Mouse (Mus musculus) ES-Bruce4 (cell line): ENCODE measurements around the gene Rgs16. TPM values are rescaled to one million over a fixed set of nuclear protein-coding genes. Genes with fewer than 3 reads are reported as not detected.

ENCODE experiments used
- H3K27ac ChIP-seq: 2 replicates; pipeline ENCODE4 v1.5.1; 2012; ENCODE audit warnings: low read length, inconsistent platforms; ENCODE audit not compliant: insufficient read depth
- H3K27me3 ChIP-seq: 2 replicates; pipeline ENCODE4 v1.6.1; 2012; ENCODE audit warnings: mild to moderate bottlenecking, low read length, inconsistent platforms; ENCODE audit not compliant: control insufficient read depth, poor library complexity, insufficient read depth, severe bottlenecking
- H3K36me3 ChIP-seq: 2 replicates; pipeline ENCODE4 v1.6.1; 2012; ENCODE audit warnings: inconsistent platforms, mild to moderate bottlenecking, low read length, moderate library complexity; ENCODE audit not compliant: control insufficient read depth, poor library complexity, insufficient read depth, severe bottlenecking
- H3K4me1 ChIP-seq: one replicate; pipeline ENCODE4 v1.8.1; 2011; ENCODE audit warnings: low read length; ENCODE audit not compliant: control insufficient read depth, insufficient read depth
- H3K4me3 ChIP-seq: 2 replicates; pipeline ENCODE4 v1.5.1; 2011; ENCODE audit warnings: low read depth, mild to moderate bottlenecking, low read length
- H3K9ac ChIP-seq: 2 replicates; pipeline ENCODE4 v1.6.1; 2012; ENCODE audit warnings: low read depth, mild to moderate bottlenecking, inconsistent platforms; ENCODE audit not compliant: poor library complexity, severe bottlenecking
- H3K9me3 ChIP-seq: replicated peaks from 2 replicates; pipeline ENCODE4 v1.6.1; 2012; ENCODE audit warnings: mild to moderate bottlenecking, low read length, inconsistent platforms; ENCODE audit not compliant: control insufficient read depth, poor library complexity, insufficient read depth, severe bottlenecking
- CTCF ChIP-seq: IDR thresholded peaks from one replicate; pipeline ENCODE4 v1.8.1; 2011; ENCODE audit warnings: low read depth, low read length
- EP300 ChIP-seq: IDR thresholded peaks from 2 replicates; pipeline ENCODE4 v1.6.1; 2011; ENCODE audit warnings: low read depth, low read length; ENCODE audit not compliant: insufficient read depth
- POLR2A ChIP-seq: IDR thresholded peaks from one replicate; pipeline ENCODE4 v1.8.1; 2011; ENCODE audit warnings: low read length; ENCODE audit not compliant: insufficient read depth
- polyA plus RNA-seq: library from polyadenylated mRNA; stranded (reverse); fragments of >200 nt; gene quantifications from 2 replicates; pipeline ENCODE4 v1.2.4, GENCODE M21; 2011; ENCODE audit warnings: low read depth; ENCODE audit not compliant: missing spikeins, insufficient read depth, insufficient read length

Gene Rgs16
- polyA plus RNA-seq, 1 experiment, result 5.7 TPM

GRCm38 (mm10) chr1:153711544-153712262, 28.4 kb upstream of the Rgs16 start:
- H3K27me3 ChIP-seq, result no peaks in the 10 kb centered on the region
- TF ChIP-seq EP300, result no peak
- no peak for TF ChIP-seq CTCF
- TF ChIP-seq POLR2A, result no peak
- no peak overlapping the region for H3K27ac ChIP-seq
- H3K4me3 ChIP-seq, result no peak overlapping the region
- H3K36me3 ChIP-seq, result no peaks in the 10 kb centered on the region
- no peaks in the 10 kb centered on the region for H3K4me1 ChIP-seq
- H3K9me3 ChIP-seq, result no peaks in the 10 kb centered on the region
- H3K9ac ChIP-seq, result no peak overlapping the region

GRCm38 (mm10) chr1:153712633-153713032, 27.5 kb upstream of the Rgs16 start:
- Histone ChIP-seq H3K27ac (no peak overlapping the region), H3K9ac (no peak overlapping the region), H3K4me1 (no peaks in the 10 kb centered on the region), H3K4me3 (no peak overlapping the region), H3K36me3 (no peaks in the 10 kb centered on the region), H3K9me3 (no peaks in the 10 kb centered on the region), H3K27me3 (no peaks in the 10 kb centered on the region)
- TF ChIP-seq CTCF (no peak), POLR2A (no peak), EP300 (no peak)

GRCm38 (mm10) chr1:153717990-153718389, 22.2 kb upstream of the Rgs16 start:
- H3K27me3 ChIP-seq, result no peaks in the 10 kb centered on the region
- H3K4me1 ChIP-seq, result no peaks in the 10 kb centered on the region
- no peak overlapping the region for H3K4me3 ChIP-seq
- H3K9ac ChIP-seq, result no peak overlapping the region
- no peaks in the 10 kb centered on the region for H3K9me3 ChIP-seq
- no peaks in the 10 kb centered on the region for H3K36me3 ChIP-seq
- TF ChIP-seq EP300 (no peak), CTCF (no peak), POLR2A (no peak)
- H3K27ac ChIP-seq, result no peak overlapping the region

GRCm38 (mm10) chr1:153720935-153721334, 19.2 kb upstream of the Rgs16 start:
- no peak overlapping the region for H3K9ac ChIP-seq
- H3K9me3 ChIP-seq, result no peaks in the 10 kb centered on the region
- H3K36me3 ChIP-seq, result no peaks in the 10 kb centered on the region
- no peak for TF ChIP-seq EP300
- no peak for TF ChIP-seq POLR2A
- no peak for TF ChIP-seq CTCF
- no peaks in the 10 kb centered on the region for H3K4me1 ChIP-seq
- H3K27me3 ChIP-seq, result no peaks in the 10 kb centered on the region
- no peak overlapping the region for H3K27ac ChIP-seq
- no peak overlapping the region for H3K4me3 ChIP-seq

GRCm38 (mm10) chr1:153721565-153722310, 18.4 kb upstream of the Rgs16 start:
- no peak overlapping the region for H3K27ac ChIP-seq
- no peak overlapping the region for H3K4me3 ChIP-seq
- H3K27me3 ChIP-seq, result no peaks in the 10 kb centered on the region
- TF ChIP-seq EP300, result no peak
- H3K36me3 ChIP-seq, result no peaks in the 10 kb centered on the region
- no peak overlapping the region for H3K9ac ChIP-seq
- no peaks in the 10 kb centered on the region for H3K4me1 ChIP-seq
- H3K9me3 ChIP-seq, result no peaks in the 10 kb centered on the region

- no peaks in the 10 kb centered on the region for H3K36me3 ChIP-seq
- no peak overlapping the region for H3K4me3 ChIP-seq
- no peak overlapping the region for H3K9ac ChIP-seq
- H3K27me3 ChIP-seq, result no peaks in the 10 kb centered on the region
- H3K4me1 ChIP-seq, result no peaks in the 10 kb centered on the region
- H3K27ac ChIP-seq, result no peak overlapping the region
- no peak for TF ChIP-seq EP300
- no peak for TF ChIP-seq CTCF
- TF ChIP-seq POLR2A, result no peak
- H3K9me3 ChIP-seq, result no peaks in the 10 kb centered on the region
These were observed 16.7 kb upstream of the Rgs16 start for GRCm38 (mm10) chr1:153723426-153723825.
